15 mouse cellular contexts compared by ENCODE assay signal in the genomic region with DNA sequence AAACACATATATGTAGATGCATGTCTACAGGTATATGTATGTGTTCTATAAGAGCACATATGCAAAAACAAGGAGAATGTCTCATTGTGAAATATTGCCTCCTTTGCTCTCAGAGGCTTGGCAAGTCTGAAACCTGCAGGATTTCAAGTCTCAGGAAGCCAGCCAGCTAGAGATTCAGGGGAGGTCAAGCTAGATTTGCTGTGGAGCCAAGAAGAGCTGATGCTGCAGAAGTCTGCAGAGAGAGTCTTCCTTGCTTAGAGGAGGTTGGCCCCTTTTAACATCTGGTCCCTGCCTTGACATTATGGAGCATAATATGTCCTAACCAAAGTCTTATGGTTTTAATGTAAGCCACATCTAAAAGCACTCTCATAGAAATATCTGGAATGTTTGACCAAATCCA.
DNase-seq lines count a peak whose midpoint lies in the region.
"Had no signal": no experiment of that assay in that cellular context is flagged by ENCODE, and none has a peak within 500 bp of the region (broad histone marks: within the 10 kb centered on the region; RNA-seq: fewer than 3 reads in every experiment).

No protein-coding gene starts in this region.

- DNase-seq in adrenal gland, postnatal 10 days: peak; percentile 5
- no peak for DNase-seq in adrenal gland, adult (ENCODE audit: inconsistent age in 2 of 2, low spot score in 1 of 2)
- DNase-seq in heart, adult 11 months: peak; percentile 77
- no peak for DNase-seq in heart, adult 18-20 months
- DNase-seq in brain, adult 2 months (ENCODE audit: low read depth, low spot score): peak; percentile 76
- DNase-seq in cerebellum, postnatal 10 days: peak; percentile 46 to 51
- no peak for DNase-seq in testis, postnatal 14 days (ENCODE audit: low spot score)
- no peak for DNase-seq in spleen, postnatal 10 days (ENCODE audit: low spot score in 2 of 2)
- DNase-seq: adrenal gland, postnatal 14 days; B cell, adult 2 months; embryo, embryonic 11 days; gastrocnemius, adult 2 months; gastrocnemius, postnatal 25 days; heart, postnatal 10 days; heart, postnatal 4 days had no signal

Comparison
In these comparisons a context has a peak if more than half of its experiments do, and no peak if none do; other contexts are left out.
1. DNase-seq: peak in adrenal gland, postnatal 10 days (single experiment), heart, adult 11 months (single experiment), brain, adult 2 months (single experiment) and cerebellum, postnatal 10 days (2 of 2); none in adrenal gland, adult (0 of 2), heart, adult 18-20 months (0 of 2), testis, postnatal 14 days (single experiment) and spleen, postnatal 10 days (0 of 2).